Mouse (Mus musculus) spleen, adult 2 months (tissue): ENCODE measurements around the gene Rgs10.

Experiments
- CTCF ChIP-seq: fragments of 200-500 bp; IDR thresholded peaks from 2 replicates; pipeline ENCODE4 v1.5.1; 2011; ENCODE audit warnings: mild to moderate bottlenecking, inconsistent platforms; ENCODE audit not compliant: insufficient read depth, insufficient read length, insufficient replicate concordance; ENCODE audit errors: extremely low read depth
- POLR2A ChIP-seq: fragments of 200-500 bp; IDR thresholded peaks from 2 replicates; pipeline ENCODE4 v1.6.1; 2011; ENCODE audit warnings: low read depth, low read length, inconsistent platforms

GRCm38 (mm10) chr7:128364526-128364925 is 54.0 kb downstream of the Rgs10 start:
- no peak for TF ChIP-seq POLR2A
- no peak for TF ChIP-seq CTCF
